ENCODE assay signal across 8 mouse cellular contexts in the genomic region with DNA sequence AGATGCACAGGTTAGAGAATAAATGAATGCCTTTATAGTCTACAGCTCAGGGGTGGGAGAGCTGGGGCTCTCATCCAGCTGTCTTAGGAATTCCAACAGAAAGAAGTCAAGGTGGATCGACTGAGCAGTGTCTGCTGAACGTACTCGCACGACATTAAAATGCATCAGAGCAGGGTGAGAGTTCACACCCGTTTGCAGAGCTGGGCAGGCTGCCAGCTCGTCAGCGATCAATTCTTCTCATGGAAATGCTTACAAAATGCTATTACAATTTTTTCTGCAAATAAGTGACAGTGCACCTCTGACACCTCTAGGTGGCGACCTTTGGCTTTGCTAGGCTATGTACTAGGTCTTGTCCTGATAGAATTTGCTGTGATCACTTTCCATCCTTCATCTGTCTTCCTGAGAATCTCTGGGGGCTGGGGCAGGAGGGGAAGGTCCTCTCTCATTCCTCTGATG.
DNase-seq lines count a peak whose midpoint lies in the region; ATAC-seq and TF ChIP-seq lines count a peak whose summit lies in the region.

No protein-coding gene starts in this region.

- no peak overlapping the region for H3K4me2 ChIP-seq in lung, postnatal 0 days (replicated peaks; ENCODE audit: low read depth, low read length)
- peak overlapping the region; percentile 29 for H3K4me2 ChIP-seq in midbrain, embryonic 13.5 days (replicated peaks)

- TF ChIP-seq CTCF in lung, postnatal 0 days (IDR thresholded peaks at IDR 0.05) = peak; percentile 65
- no peak for TF ChIP-seq CTCF in lung, adult 2 months (IDR thresholded peaks at IDR 0.05; ENCODE audit: insufficient read depth, low read length)

- no peak overlapping the region for H3K9ac ChIP-seq in lung, postnatal 0 days (replicated peaks; ENCODE audit: low read depth)
- H3K9ac ChIP-seq in midbrain, embryonic 13.5 days (replicated peaks) = no peak overlapping the region

- DNase-seq in lung, postnatal 0 days (ENCODE audit: low spot score) = no peak
- DNase-seq in lung, adult 2 months = no peak
- peak; percentile 4 for DNase-seq in cerebellum, adult 11-12 months
- peak; percentile 71 to 80 for DNase-seq in layer of hippocampus, postnatal 10 days (ENCODE audit: low spot score in 2 of 2)
- no peak for DNase-seq in urinary bladder, postnatal 10 days (ENCODE audit: low spot score)
- no peak for DNase-seq in thymus, postnatal 14 days

- no peak for TF ChIP-seq EP300 in lung, postnatal 0 days (IDR thresholded peaks at IDR 0.05)

- 26% methylated on average over 8 of the region's 8 CpGs for WGBS in lung, postnatal 0 days
- 21% methylated on average over 8 of the region's 8 CpGs for WGBS in lung, adult 2 months
- 30% methylated on average over 8 of the region's 8 CpGs for WGBS in midbrain, embryonic 13.5 days

- no peaks in the 10 kb centered on the region for H3K27me3 ChIP-seq in lung, postnatal 0 days (replicated peaks; ENCODE audit: insufficient read depth, low read length)
- no peaks in the 10 kb centered on the region for H3K27me3 ChIP-seq in midbrain, embryonic 13.5 days

- H3K4me1 ChIP-seq in lung, postnatal 0 days (ENCODE audit: insufficient read depth, low read depth, low read length) = no peaks in the 10 kb centered on the region
- H3K4me1 ChIP-seq in lung, adult 2 months (ENCODE audit: control insufficient read depth, insufficient read depth, low read length) = no peaks in the 10 kb centered on the region
- 0 out of 2 replicates have a peak, but pooled peaks cover 7% of the 10 kb centered on the region for H3K4me1 ChIP-seq in midbrain, embryonic 13.5 days (replicated peaks)

- no peak for TF ChIP-seq POLR2A in lung, adult 2 months (IDR thresholded peaks at IDR 0.05; ENCODE audit: borderline replicate concordance, extremely low read depth, low read depth, low read length)

- H3K36me3 ChIP-seq in lung, postnatal 0 days (ENCODE audit: insufficient read depth, low read length) = no peaks in the 10 kb centered on the region
- H3K36me3 ChIP-seq in midbrain, embryonic 13.5 days = no peaks in the 10 kb centered on the region

- no peak overlapping the region for H3K27ac ChIP-seq in lung, postnatal 0 days (ENCODE audit: low read length)
- 0 out of 2 replicates have a peak overlapping the region, but pooled peaks have one; percentile 3 for H3K27ac ChIP-seq in midbrain, embryonic 13.5 days

- H3K4me3 ChIP-seq in lung, postnatal 0 days (ENCODE audit: low read depth, low read length) = no peak overlapping the region
- H3K4me3 ChIP-seq in lung, adult 2 months (replicated peaks; ENCODE audit: extremely low read depth, low read depth, low read length) = no peak overlapping the region
- no peak overlapping the region for H3K4me3 ChIP-seq in midbrain, embryonic 13.5 days (replicated peaks)

- no peaks in the 10 kb centered on the region for H3K9me3 ChIP-seq in lung, postnatal 0 days (ENCODE audit: low read length)
- no peaks in the 10 kb centered on the region for H3K9me3 ChIP-seq in midbrain, embryonic 13.5 days

- no peak for ATAC-seq in lung, postnatal 0 days
- peak; percentile 69; the same call in 1 of the 2 replicates for ATAC-seq in frontal cortex, adult (ENCODE audit: low TSS enrichment)
- ATAC-seq in midbrain, embryonic 13.5 days = peak; percentile 96

Comparison
In these comparisons a context has a peak if more than half of its experiments do, and no peak if none do; other contexts are left out.
1. DNase-seq: peak in cerebellum, adult 11-12 months (single experiment) and layer of hippocampus, postnatal 10 days (2 of 2); none in lung, postnatal 0 days (single experiment), lung, adult 2 months (single experiment), urinary bladder, postnatal 10 days (single experiment) and thymus, postnatal 14 days (single experiment).